Mouse (Mus musculus): Measurements from ENCODE around the gene Creld2. TPM values are rescaled to one million over a fixed set of nuclear protein-coding genes. Genes with fewer than 3 reads are reported as not detected.

The Creld2 gene
- total and polyA plus RNA-seq, 3 experiments, result 10.8 to 25.8 (median 12.3) TPM

GRCm38 (mm10) chr15:88866934-88867356, 47.5 kb downstream of the Creld2 start:
- no peak for DNase-seq (ENCODE audit: low spot score)
- ATAC-seq (ENCODE audit: extremely low read depth, insufficient number of reproducible peaks, low FRiP score, poor library complexity, severe bottlenecking), result no peak
- Histone ChIP-seq H3K9me3 (replicated peaks) (peaks cover 24% of the 10 kb centered on the region), H3K4me3 (ENCODE audit: low read depth, low read length) (no peak overlapping the region), H3K4me1 (ENCODE audit: insufficient read depth, low read depth, low read length) (peaks cover 24% of the 10 kb centered on the region), H3K36me3 (replicated peaks) (peaks cover 25% of the 10 kb centered on the region), H3K27me3 (ENCODE audit: insufficient read depth, low read length) (peaks cover 7% of the 10 kb centered on the region; the same call in 1 of the 2 replicates)
- no peak for TF ChIP-seq GATA1 (IDR thresholded peaks at IDR 0.05; ENCODE audit: borderline replicate concordance, low read length)
- no peak for TF ChIP-seq POLR2AphosphoS5 (IDR thresholded peaks at IDR 0.05; ENCODE audit: insufficient replicate concordance, low read depth, low read length)
- TF ChIP-seq TAL1 (conservative IDR thresholded peaks at IDR 0.05; ENCODE audit: low read depth, low read length), result no peak
- no peak for TF ChIP-seq GATA2 (IDR thresholded peaks at IDR 0.05; ENCODE audit: borderline replicate concordance, low read depth, low read length)
- TF ChIP-seq CTCF (IDR thresholded peaks at IDR 0.05; ENCODE audit: low read depth, low read length), result no peak

DNA sequence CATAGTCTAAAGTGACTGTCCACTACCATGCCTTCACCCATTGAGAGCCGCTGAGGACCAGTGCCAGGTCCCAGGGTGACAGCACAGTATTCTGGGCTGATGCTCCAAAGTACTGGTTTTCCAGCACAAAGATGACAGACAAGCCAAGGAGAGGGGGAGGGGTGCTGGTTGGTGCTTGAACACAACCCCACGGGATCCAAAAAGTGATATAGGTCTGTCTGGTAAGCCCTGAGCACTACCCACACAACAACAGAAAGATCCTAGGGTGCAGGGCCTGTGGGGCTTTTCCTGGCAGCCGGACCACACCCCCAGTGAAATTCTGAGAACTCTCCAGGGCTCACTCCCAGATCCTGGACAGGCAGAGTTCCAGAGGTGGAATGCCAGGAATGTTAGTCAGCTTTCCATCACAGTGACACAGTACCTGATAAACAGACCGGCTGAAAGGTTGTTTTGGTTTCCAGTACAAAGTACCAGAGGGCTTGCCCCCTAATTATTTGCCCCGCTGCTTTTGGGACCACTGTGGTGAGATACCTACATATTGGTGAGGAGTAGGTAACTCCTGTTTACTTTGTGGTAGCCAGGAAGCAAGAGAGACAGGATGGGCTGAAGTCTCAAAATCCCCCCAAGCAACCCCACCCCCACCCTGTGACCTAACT, 48.0 kb downstream of the Creld2 start:
- H3K4me3 ChIP-seq (ENCODE audit: low read depth, low read length), result no peak overlapping the region
- DNase-seq (ENCODE audit: low spot score), result no peak
- peaks cover 20% of the 10 kb centered on the region for H3K4me1 ChIP-seq (ENCODE audit: insufficient read depth, low read depth, low read length)
- H3K36me3 ChIP-seq (replicated peaks), result peaks cover 25% of the 10 kb centered on the region
- ATAC-seq (ENCODE audit: extremely low read depth, insufficient number of reproducible peaks, low FRiP score, poor library complexity, severe bottlenecking), result no peak
- TF ChIP-seq GATA2 (IDR thresholded peaks at IDR 0.05; ENCODE audit: borderline replicate concordance, low read depth, low read length), result no peak
- no peak for TF ChIP-seq TAL1 (conservative IDR thresholded peaks at IDR 0.05; ENCODE audit: low read depth, low read length)
- TF ChIP-seq GATA1 (IDR thresholded peaks at IDR 0.05; ENCODE audit: borderline replicate concordance, low read length), result no peak
- no peak for TF ChIP-seq POLR2AphosphoS5 (IDR thresholded peaks at IDR 0.05; ENCODE audit: insufficient replicate concordance, low read depth, low read length)
- TF ChIP-seq CTCF (IDR thresholded peaks at IDR 0.05; ENCODE audit: low read depth, low read length), result no peak
- H3K27me3 ChIP-seq (ENCODE audit: insufficient read depth, low read length), result peaks cover 7% of the 10 kb centered on the region; the same call in 1 of the 2 replicates
- H3K9me3 ChIP-seq (replicated peaks), result peaks cover 18% of the 10 kb centered on the region

- Histone ChIP-seq H3K4me1 (ENCODE audit: insufficient read depth, low read depth, low read length) (peaks cover 15% of the 10 kb centered on the region), H3K4me3 (ENCODE audit: low read depth, low read length) (no peak overlapping the region), H3K9me3 (replicated peaks) (peaks cover 12% of the 10 kb centered on the region), H3K36me3 (replicated peaks) (peaks cover 25% of the 10 kb centered on the region), H3K27me3 (ENCODE audit: insufficient read depth, low read length) (peaks cover 7% of the 10 kb centered on the region; the same call in 1 of the 2 replicates)
- DNase-seq (ENCODE audit: low spot score) (no peak), ATAC-seq (ENCODE audit: extremely low read depth, insufficient number of reproducible peaks, low FRiP score, poor library complexity, severe bottlenecking) (no peak)
- TF ChIP-seq GATA1 (IDR thresholded peaks at IDR 0.05; ENCODE audit: borderline replicate concordance, low read length) (no peak), POLR2AphosphoS5 (IDR thresholded peaks at IDR 0.05; ENCODE audit: insufficient replicate concordance, low read depth, low read length) (no peak), CTCF (IDR thresholded peaks at IDR 0.05; ENCODE audit: low read depth, low read length) (no peak), GATA2 (IDR thresholded peaks at IDR 0.05; ENCODE audit: borderline replicate concordance, low read depth, low read length) (no peak), TAL1 (conservative IDR thresholded peaks at IDR 0.05; ENCODE audit: low read depth, low read length) (no peak)
Measured at GRCm38 (mm10) chr15:88868024-88868742, 48.7 kb downstream of the Creld2 start.

- Histone ChIP-seq H3K9me3 (replicated peaks) (no peaks in the 10 kb centered on the region), H3K36me3 (replicated peaks) (peaks cover 9% of the 10 kb centered on the region), H3K4me1 (ENCODE audit: insufficient read depth, low read depth, low read length) (no peaks in the 10 kb centered on the region), H3K27me3 (ENCODE audit: insufficient read depth, low read length) (peaks cover 19% of the 10 kb centered on the region), H3K4me3 (ENCODE audit: low read depth, low read length) (no peak overlapping the region)
- no peak for ATAC-seq (ENCODE audit: extremely low read depth, insufficient number of reproducible peaks, low FRiP score, poor library complexity, severe bottlenecking)
- DNase-seq (ENCODE audit: low spot score), result no peak
- TF ChIP-seq CTCF (IDR thresholded peaks at IDR 0.05; ENCODE audit: low read depth, low read length), result no peak
Measured at GRCm38 (mm10) chr15:88870418-88871185, 51.2 kb downstream of the Creld2 start.

DNA sequence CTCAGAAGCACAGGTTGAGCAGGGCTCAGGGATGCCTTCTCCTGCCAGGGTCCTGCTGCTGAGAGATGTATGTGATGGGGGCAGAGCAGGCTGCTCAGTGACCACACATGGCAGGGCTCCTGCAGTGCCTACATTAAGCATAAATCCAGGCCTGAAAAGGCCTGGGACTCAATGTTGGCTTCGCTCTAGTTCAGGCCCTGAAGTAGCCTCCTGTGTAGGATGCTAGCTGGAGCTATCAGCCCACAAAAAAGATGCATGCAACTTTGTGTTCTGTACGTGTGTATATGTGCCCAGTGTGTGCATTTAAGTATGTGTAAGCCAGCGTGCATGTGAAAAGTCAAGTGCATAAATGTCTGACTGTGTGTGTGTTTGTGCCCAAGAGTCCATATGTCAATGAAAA, 54.6 kb downstream of the Creld2 start:
- H3K4me3 ChIP-seq (ENCODE audit: low read depth, low read length), result no peak overlapping the region
- H3K4me1 ChIP-seq (ENCODE audit: insufficient read depth, low read depth, low read length), result peaks cover 4% of the 10 kb centered on the region; the same call in 1 of the 2 replicates
- H3K27me3 ChIP-seq (ENCODE audit: insufficient read depth, low read length), result peaks cover 25% of the 10 kb centered on the region
- H3K9me3 ChIP-seq (replicated peaks), result no peaks in the 10 kb centered on the region
- ATAC-seq (ENCODE audit: extremely low read depth, insufficient number of reproducible peaks, low FRiP score, poor library complexity, severe bottlenecking) (no peak), DNase-seq (ENCODE audit: low spot score) (no peak)
- no peaks in the 10 kb centered on the region for H3K36me3 ChIP-seq (replicated peaks)
- TF ChIP-seq CTCF (IDR thresholded peaks at IDR 0.05; ENCODE audit: low read depth, low read length) (no peak), POLR2AphosphoS5 (IDR thresholded peaks at IDR 0.05; ENCODE audit: insufficient replicate concordance, low read depth, low read length) (no peak), GATA2 (IDR thresholded peaks at IDR 0.05; ENCODE audit: borderline replicate concordance, low read depth, low read length) (no peak), GATA1 (IDR thresholded peaks at IDR 0.05; ENCODE audit: borderline replicate concordance, low read length) (no peak), TAL1 (conservative IDR thresholded peaks at IDR 0.05; ENCODE audit: low read depth, low read length) (no peak)

DNA sequence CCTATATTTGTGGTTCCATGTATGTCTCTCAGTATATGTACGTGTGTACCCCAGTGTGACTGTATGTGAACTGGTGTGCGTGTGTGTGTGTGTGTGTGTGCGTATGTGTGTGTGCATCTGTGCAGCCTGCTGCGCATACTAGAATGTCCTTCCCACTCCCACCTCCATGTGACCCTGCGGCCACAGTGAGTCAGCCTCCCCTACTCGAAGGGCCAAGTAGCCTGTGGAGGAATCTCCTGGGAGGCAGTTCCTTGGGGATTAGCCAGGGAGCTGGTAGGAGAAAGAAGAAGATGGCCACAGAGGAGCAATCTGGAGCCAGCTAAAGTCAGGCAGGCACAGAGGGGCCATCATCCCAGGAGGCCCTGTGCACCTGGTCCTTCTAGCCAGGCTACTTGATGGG, 55.0 kb downstream of the Creld2 start:
- Histone ChIP-seq H3K4me3 (ENCODE audit: low read depth, low read length) (no peak overlapping the region), H3K36me3 (replicated peaks) (no peaks in the 10 kb centered on the region), H3K4me1 (ENCODE audit: insufficient read depth, low read depth, low read length) (peaks cover 4% of the 10 kb centered on the region; the same call in 1 of the 2 replicates), H3K27me3 (ENCODE audit: insufficient read depth, low read length) (peaks cover 25% of the 10 kb centered on the region), H3K9me3 (replicated peaks) (no peaks in the 10 kb centered on the region)
- ATAC-seq (ENCODE audit: extremely low read depth, insufficient number of reproducible peaks, low FRiP score, poor library complexity, severe bottlenecking), result no peak
- DNase-seq (ENCODE audit: low spot score), result no peak
- TF ChIP-seq POLR2AphosphoS5 (IDR thresholded peaks at IDR 0.05; ENCODE audit: insufficient replicate concordance, low read depth, low read length) (no peak), GATA2 (IDR thresholded peaks at IDR 0.05; ENCODE audit: borderline replicate concordance, low read depth, low read length) (no peak), GATA1 (IDR thresholded peaks at IDR 0.05; ENCODE audit: borderline replicate concordance, low read length) (no peak), CTCF (IDR thresholded peaks at IDR 0.05; ENCODE audit: low read depth, low read length) (no peak), TAL1 (conservative IDR thresholded peaks at IDR 0.05; ENCODE audit: low read depth, low read length) (no peak)
